Mouse (Mus musculus): Measurements from ENCODE around the gene Nprl3.
A peak's percentile ranks its signal among the peaks of the same experiment; 100 is the strongest.
"Not testable (repeated sequence)": the region's sequence is repeated elsewhere in the genome, so short reads cannot be mapped to it uniquely, and the experiment has no call there.

The Nprl3 gene

DNA sequence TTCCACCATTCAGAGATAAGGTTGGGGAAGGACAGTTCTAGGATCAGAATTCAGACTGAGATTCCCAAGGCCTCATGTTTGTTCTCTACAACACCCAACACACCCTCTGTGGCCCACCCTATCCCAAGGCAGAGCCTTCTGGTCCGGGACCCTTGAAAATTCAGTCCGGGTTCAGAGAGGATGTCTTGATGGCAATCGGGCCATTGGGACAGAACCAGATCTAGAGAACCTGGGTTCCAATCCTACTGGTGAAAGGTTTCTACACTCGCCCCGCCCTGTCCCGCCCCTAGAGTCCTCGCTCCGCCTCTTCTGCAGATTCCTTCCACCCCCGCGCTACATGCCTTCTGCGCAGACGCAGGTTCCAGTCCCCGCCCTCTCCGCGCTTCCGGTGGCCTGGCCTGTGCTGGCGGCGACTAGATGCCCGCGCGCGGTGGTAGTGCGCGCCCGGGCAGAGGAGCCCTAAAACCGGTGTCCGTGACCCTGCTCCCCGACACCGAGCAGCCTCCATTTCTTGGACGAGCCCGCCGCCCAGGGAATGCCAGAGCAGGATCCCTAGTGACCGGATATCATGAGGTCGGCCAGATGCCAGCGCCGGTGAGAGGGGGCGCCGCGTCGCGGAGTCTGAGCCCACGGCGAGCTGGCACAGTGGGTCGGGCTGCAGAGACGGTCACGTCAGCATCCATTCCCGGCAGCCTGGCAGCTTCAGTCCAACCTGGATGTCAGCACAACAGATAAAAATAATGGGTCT lies 41.2 kb downstream of the Nprl3 start, which contains the start of gene Mpg:
Gene Mpg (plus strand): TSS at position 382 of the 748 bp plus-strand sequence.
- DNase-seq (ENCODE audit: extremely low read depth, low read depth), result peak; percentile 53

- no peak for DNase-seq (ENCODE audit: extremely low read depth, low read depth)
These were observed 42.0 kb downstream of the Nprl3 start for GRCm38 (mm10) chr11:32225222-32226104.

DNA sequence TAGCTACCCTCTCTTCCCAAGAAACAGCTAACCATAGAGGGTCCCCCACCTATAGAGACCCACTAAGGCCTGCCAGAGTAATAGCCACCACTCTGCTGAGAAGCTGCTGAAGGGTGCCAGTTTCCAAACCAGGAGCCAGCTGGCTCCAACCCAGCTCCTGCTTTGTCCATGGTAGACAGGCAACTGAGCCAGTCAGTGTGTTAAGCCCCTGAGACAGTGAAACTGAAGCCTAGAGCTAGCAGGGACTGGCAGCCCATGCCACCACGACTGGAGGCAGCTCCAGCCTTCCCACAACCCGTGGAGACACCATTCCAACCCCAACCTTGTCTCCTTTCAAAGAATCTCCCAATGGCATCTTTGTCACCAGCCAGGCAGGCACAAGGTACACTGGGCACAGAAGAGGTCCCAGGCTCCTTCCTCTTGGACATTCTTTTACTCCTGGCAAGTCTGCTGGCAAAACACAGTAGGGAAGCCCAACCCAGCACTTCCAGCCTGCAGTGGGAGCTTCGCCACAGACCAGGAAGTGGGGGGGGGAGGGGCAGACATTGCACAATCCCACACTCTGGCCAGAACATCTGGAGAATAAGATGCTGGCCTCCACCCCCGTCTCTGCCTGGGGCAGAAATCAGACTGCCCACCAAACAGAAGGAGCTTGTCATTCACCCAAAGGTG lies 42.9 kb downstream of the Nprl3 start:
- DNase-seq (ENCODE audit: extremely low read depth, low read depth), result no peak

- no peak for DNase-seq (ENCODE audit: extremely low read depth, low read depth)
These were observed 44.1 kb downstream of the Nprl3 start for GRCm38 (mm10) chr11:32223297-32223967.

- no peak for DNase-seq (ENCODE audit: extremely low read depth, low read depth)
These were observed 44.8 kb downstream of the Nprl3 start for GRCm38 (mm10) chr11:32222570-32223194.

GRCm38 (mm10) chr11:32221951-32222409 lies 45.5 kb downstream of the Nprl3 start, which contains the start of gene Rhbdf1:
TSS of gene Rhbdf1 (minus strand) at chr11:32222300.
- DNase-seq (ENCODE audit: extremely low read depth, low read depth), result no peak

DNA sequence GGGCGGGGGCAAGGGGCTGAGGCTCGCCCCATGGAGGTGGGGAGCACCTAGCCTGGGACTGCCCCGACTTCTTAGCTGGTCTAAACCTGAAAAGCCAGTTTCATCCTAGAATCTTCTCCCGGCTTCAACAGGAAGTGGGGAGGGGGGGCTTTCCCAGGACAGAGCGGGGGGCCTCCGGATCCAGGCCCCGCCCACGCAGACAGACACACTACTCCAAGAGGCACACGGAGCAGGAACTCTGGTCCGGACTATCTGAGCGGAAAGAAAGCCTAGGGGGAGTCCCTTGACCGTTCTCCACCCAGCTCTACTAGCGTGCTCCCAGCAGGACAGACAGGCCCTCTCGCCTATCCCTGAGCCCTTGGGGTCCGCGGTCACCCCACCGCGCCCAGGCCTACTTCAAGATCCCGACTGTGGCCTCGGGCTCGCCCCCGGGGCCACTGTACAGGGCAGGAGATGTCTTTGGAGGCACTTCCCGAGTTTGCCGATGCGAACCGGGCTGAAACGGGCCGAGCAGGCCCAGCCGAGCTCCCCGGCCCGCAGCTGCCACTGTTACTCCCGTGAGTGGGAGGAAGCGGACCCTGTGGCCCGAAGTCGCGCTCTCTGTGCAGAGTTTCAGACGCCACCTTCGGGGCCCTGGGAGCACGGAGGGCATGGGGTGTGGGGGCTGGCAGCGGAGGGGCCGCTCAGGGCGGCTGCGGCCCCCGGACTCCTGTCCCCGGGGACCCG lies 46.1 kb downstream of the Nprl3 start:
- DNase-seq (ENCODE audit: extremely low read depth, low read depth), result no peak

DNA sequence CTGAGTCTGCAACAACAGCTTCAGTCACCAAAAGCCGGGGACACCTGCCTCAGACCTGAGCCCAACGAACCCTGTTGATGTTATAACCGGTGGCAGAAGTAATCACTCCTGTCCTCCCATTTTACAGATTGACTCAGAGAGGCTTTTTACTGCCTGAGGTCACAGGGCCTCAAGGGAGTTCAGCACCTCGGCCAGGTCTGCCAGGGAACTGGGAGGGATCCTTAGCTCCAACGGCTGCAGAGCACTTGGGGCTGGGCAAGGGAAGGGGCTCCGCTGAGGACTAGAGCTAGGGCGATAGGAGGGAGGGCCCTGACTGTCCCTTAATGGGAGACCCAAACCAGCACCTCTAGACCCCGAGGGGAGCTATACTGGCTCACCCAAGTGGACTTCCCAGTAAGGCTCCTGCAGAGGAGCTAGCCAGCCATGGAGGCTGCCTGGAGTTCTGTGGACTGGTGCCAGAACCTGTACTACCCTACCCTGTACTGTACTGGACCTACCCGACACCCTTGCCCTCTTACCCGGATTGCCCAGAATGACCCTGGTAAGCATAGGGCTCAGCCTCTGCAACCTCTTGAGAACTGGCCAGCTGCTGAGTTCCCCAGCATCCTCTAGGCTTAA lies 46.8 kb downstream of the Nprl3 start:
- no peak for DNase-seq (ENCODE audit: extremely low read depth, low read depth)

DNA sequence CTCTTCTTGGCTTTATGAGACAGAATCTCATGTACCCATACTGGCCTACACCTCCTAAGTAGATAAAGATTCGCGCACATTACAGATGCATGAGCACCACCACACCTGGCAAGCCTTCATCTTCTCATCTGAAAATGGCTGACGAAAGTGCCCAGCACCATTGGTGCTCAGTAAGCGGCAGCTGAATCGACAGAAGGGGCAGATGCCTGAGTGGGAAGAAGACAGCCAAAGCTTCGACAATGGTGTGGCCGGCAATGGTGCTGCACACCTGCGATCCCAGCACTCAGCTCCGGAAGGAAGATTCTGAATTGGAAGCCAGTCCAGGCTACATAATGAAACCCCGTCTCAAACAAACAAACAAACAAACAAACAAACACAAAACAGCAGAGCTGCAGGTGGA lies 48.2 kb downstream of the Nprl3 start:
- no peak for DNase-seq (ENCODE audit: extremely low read depth, low read depth)

DNA sequence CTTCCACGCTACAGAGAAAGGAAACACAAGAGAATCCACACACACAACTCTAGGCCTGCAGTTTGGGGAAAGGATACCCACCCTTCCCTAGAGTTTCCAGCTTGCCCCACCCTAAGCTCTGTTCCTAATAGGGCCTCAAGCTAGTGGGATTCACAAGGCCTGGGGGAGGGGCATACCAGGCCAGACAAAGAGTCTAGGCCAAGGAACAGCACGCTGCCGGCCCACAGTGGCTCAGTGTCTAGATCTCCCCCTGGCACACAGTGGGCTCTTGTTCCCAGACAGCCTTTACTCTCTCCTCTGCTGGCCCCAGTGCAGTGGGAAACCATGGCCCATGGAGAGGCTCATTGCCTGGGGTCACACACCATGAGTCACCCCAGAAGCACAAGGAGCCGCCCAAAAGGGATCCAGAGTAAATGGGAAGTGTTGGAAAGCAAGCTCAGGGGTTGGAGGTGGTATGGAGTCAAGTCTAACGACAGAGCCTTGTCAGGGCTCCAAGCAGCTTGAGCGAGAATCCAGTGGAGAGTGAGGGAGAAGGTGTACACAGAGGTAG lies 48.9 kb downstream of the Nprl3 start:
- DNase-seq (ENCODE audit: extremely low read depth, low read depth), result no peak

DNA sequence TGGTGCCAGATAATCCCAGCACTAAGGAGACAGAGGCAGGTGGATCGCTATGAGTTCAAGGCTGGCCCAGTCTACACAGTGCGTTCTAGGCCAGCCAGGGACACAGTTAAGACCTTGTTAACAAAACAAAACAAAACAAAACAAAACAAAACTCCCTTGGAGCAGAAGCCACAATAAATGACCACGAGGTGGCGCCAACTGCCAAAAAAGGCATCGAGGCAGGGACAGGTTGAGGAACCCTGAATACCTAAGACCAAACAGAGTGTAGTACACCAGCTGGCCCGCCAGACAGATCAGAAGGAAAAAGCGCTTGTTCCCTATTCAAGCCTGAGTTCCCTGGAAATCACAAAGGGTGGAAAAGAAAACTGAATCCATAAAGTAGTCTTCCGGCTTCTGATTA lies 50.7 kb downstream of the Nprl3 start:
- no peak for DNase-seq (ENCODE audit: extremely low read depth, low read depth)

DNA sequence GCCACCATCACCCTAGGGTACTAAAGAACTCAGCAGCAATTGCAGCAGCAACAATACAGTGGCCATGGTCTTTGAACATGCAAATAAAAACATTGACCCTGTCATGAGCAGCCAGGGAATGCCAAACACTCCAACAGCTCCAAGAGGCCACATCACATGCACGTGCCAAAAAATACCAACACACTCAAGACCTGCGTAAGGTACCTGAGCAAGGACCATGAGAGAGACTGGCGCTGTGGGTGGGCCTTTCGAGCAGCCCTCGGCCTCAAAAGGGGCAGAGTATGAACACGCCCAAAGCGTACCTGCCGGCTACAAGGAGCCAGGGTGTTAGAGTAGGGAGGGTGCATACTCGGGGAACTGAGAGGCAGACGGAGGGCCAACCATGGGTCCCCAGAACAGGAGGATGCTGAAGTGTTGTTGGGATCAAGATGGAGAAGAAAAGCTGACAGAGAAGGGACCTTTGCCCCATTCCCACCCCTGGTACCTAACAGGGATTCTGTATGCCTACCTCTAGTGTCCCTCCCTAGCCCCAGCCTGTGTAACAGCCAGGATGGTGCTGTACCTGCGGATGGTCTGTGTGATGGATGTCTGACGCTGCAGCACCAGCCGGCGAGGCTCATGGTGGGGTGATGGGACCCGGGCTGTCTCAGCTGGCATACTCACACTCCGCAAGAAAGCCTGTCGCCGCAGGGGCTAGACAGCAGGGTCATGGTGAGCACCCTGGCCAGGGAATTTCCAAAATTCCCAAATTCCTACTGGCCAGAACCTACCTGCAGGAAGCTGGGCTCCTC lies 51.9 kb downstream of the Nprl3 start:
- no peak for DNase-seq (ENCODE audit: extremely low read depth, low read depth)

DNA sequence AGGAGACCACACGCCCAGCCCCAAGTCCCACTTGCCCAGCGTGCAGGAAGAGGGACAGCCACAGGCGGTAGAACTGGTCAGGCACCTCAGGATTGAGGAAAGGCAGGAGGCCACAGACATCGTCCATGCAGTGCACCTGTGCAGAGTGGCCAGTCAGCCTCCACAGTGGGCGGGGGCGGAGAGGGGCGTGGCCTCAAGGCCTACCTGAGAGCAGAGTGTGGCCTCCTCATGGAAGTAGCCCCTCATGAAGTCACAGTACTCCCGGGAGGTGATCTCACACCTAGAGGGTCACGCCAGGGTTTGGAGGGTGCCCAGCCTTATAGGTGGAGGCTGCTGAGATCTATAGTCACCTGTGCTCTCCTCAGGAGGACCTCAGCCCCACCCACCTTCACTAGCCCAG lies 56.9 kb downstream of the Nprl3 start:
- no peak for DNase-seq (ENCODE audit: extremely low read depth, low read depth)

- DNase-seq (ENCODE audit: extremely low read depth, low read depth), result peak; percentile 98
These were observed 62.2 kb downstream of the Nprl3 start, which contains the start of gene Snrnp25 for GRCm38 (mm10) chr11:32205058-32205873. TSS of gene Snrnp25 (plus strand) at chr11:32205415.

DNA sequence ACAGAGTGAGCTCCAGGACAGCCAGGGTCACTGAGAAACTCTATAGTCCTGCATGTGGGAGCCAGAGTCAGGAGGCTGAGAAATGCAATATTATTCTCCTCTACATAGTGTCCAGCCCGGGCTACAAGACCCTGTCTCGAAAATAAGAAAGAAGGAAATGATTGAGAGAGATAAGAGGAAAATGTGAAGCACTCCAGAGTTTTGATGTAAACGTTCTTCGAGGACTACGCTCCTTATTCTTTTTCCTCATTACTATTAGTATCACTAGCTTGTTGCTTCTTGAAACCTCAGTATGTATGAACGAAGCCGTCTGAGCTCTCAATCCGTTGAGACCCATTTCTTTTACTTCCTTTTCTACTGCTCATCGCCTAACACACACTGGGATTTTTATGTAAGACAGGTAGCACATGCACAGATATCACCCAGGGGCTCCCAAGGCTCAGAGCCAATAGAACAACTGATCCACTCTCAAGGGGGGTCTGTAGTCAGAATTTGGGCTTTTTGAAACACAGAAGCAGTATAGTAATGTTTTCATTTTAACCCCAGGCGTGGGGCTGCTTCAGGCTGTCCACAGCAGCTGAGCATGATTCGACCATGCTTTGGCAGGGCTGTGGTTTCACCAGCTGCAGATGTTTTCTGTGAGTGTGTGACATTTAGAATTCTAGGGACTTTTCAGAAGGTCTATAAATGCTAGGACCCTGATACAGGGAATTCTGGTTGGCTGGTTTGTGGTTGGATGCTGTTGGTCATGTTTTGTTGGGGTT lies 65.4 kb downstream of the Nprl3 start:
- DNase-seq (ENCODE audit: extremely low read depth, low read depth), result no peak

GRCm38 (mm10) chr11:32200992-32201391 lies 66.5 kb downstream of the Nprl3 start:
- not testable (repeated sequence) for DNase-seq (ENCODE audit: extremely low read depth, low read depth)
